Mouse (Mus musculus): ENCODE measurements around the gene Tirap.

Tirap gene

GRCm38 (mm10) chr9:35199772-35200471 lies at the start of gene Tirap, which contains the start of gene Srpr:
Gene Tirap (minus strand): TSS chr9:35200291.
Gene Srpr (plus strand): TSS chr9:35200175.
- WGBS, result under 1% methylated on average over 42 of the region's 44 CpGs

DNA sequence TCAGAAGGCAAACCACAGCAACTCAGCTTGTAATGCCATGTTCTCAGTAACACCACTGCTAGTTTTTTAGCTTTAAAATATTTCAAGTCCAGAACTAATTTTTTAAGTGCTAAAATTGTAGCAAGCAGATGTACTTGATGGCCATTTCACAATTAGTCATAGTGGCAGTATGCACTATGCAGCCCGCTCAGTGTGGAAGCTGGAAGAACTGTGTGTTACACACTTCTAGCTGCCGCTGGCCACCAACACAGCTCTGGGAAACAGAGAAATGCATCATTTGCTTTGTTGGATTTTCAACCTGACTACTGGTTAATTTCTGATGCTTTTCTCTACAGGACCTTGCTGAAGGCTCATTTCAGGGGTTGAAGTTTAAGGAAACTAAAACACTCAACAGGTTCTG lies 47.3 kb upstream of the Tirap start:
- WGBS, result 70% methylated on average over 2 of the region's 2 CpGs

DNA sequence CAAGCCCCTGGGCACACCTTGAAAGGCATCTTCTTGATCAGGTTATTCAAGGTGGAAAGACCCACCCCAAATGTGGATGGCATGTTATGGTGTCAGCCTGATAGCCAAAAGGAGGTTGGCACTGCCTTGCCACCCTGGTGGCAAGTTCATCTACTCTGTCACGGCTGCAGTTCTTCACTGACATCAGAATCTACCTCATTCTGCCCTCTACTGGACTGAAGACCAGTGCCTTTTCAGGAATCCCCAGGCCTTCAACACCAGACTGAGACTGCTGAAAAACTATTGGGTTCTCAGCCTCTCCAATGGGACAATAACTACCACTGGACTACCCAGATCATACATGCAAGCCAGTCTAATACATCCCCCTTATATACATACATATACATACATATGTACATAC lies 39.6 kb upstream of the Tirap start:
- WGBS, result 79% methylated on average over 1 of the region's 1 CpGs

DNA sequence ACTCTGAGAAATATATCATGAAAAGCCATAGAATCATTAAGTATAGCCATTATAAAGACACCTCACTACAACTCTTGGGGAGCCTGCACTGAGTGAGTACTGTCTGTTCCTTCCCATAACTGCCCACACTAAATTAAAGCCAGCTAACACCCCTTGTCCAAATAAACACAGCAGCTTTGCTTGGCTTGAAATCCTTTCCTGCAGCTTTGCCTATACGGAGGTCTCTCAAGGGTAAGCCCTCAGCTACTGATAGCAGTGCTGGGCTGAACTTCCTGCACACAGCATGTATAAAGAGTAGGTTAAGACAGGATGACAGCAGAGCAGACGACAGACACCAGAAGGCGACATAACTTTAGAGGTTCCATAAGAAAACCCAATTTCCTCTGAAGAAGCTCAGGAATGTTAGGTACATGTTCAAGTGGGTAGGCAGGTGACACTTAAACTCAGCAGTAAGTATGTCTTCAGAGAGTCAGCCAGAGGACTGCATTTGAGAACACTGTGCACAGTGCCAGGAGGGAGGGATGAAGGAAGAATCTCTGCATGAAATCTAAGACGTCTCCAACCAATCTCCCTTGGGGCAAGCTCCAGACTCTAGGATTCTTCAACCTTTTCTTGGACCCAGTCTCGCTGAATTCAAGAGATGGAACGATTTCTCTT lies 39.0 kb upstream of the Tirap start:
- WGBS, result 66% methylated on average over 6 of the region's 6 CpGs

GRCm38 (mm10) chr9:35238371-35238770 lies 38.3 kb upstream of the Tirap start:
- WGBS, result 84% methylated on average over 1 of the region's 1 CpGs

DNA sequence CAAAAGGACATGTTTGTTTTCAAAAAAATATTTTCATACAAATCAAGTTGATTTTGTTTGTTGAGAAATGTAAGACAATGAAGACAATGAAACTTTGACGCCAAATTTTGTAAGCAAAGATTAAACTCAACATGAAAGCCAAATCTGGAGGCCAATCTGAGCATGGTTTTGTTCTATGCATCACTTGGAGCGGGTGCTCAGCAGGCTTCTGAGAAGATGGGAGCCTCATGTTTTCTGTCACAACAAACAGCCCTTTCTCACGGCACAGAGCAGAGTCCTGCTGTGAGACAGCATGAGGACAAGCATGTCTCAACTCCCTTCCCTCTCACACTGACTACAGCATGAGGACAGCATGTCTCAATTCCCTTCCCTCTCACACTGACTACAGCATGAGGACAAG lies 35.9 kb upstream of the Tirap start:
- WGBS, result 49% methylated on average over 3 of the region's 3 CpGs

GRCm38 (mm10) chr9:35228671-35229070 lies 28.6 kb upstream of the Tirap start:
- WGBS, result 93% methylated on average over 3 of the region's 3 CpGs

- 96% methylated on average over 3 of the region's 3 CpGs for WGBS
Measured at GRCm38 (mm10) chr9:35223466-35223865, 23.4 kb upstream of the Tirap start.

DNA sequence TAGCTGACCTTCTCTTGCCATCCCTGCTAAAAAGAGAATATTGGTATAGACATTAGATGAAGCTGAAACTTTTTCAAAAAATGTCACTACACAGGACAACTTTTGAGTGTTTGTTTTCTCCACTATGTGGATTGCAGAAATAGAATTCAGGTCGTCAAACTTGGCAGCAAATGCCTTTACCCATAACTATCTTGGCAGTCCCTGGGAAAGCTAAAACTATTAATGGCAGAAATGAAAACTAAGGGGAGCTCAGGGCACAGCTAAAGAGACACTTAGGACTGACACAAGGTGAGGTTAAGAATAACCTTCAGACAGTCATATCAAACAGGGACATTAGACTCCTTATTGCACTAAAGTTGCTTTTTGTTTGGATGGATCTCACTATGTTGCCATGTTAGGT lies 17.9 kb upstream of the Tirap start:
- WGBS, result 37% methylated on average over 1 of the region's 1 CpGs

DNA sequence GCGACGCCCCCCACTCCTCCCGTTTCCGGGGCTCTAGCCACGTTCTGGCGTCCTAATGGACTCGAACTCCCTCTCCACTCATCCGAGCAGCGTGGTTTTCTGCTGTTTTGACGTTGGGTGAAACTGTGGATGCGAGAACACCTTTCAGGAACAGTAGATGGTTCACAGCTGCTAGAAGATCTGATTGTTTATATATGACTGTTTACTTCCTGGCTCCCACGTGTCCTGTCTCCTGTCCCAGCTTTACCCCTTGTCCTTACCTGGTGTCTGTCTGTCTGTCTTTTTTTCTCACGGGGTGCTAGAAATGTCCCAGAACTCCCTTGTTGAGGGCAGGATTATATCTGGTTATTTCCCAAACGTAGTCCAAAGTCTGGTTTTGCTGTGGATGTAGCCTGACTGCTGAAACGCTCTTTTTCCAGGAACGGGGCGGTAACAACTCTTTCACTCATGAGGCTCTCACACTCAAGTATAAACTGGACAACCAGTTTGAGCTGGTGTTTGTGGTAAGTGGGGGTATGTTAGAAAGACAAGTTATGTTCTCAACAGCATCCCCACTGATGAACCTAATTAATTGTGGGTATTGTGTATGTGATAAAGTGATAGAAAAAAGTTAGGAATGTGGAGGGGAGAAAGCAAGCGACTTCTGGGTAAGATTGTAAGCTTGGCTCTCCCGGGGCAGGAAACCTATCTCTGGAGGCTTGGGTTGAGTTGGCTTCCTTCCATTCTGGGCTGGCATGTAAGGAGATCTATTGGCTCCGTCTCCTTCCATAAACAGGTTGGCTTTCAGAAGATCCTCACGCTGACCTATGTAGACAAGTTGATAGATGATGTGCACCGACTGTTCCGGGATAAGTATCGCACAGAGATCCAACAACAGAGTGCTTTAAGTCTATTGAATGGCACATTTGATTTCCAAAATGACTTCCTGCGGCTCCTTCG lies 11.8 kb upstream of the Tirap start:
- 29% methylated on average over 26 of the region's 26 CpGs for WGBS

DNA sequence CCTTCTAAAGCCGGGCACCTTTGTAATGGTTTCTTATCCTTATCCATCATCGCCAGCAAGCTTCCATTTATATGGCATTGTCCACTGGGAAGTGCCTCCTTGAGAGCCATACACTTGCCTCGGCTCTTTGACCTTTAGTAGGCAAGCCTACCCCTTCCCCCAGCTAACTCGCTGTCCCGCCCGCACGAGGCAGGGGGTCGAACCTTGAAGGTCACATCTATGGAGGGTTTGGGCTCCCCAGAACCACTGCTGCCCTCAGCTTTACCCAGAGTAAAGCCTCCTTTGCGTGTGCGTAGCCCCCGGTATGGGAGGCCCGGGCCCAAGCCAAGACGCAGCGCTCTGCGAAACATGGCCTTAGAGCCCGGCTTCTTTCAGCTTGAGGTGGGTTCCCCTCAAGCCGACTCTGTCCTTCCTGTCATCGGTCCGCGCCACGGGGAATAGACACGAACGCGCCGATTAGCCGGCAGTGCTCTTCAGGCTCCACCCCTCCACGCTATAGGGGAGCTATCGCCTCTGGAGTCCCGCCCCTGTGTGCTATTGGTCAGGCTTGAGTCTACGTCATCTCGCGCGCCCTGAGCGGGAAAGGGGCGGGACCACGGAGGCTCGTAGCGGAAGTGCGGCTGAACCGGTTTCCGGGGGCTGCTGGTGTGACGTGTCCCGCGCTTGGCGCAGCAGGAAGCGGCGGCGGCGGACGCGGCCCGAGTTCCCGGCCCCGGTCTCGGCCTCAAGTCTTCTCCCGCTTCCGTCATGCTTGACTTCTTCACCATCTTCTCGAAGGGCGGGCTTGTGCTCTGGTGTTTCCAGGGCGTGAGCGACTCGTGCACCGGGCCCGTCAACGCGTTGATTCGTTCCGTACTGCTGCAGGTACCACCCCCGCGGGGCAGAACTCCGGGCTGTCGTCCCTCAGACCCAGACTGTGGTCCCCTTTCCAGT lies 10.7 kb upstream of the Tirap start, which contains the start of gene Foxred1:
Foxred1 (minus strand) TSS at position 514 of the 933 bp plus-strand sequence.
- WGBS, result under 1% methylated on average over 72 of the region's 72 CpGs

GRCm38 (mm10) chr9:35204421-35204820 lies 4.3 kb upstream of the Tirap start:
- 90% methylated on average over 2 of the region's 2 CpGs for WGBS

GRCm38 (mm10) chr9:35203536-35203935 lies 3.4 kb upstream of the Tirap start:
- WGBS, result 55% methylated on average over 3 of the region's 3 CpGs

- 50% methylated on average over 9 of the region's 9 CpGs for WGBS
Measured at GRCm38 (mm10) chr9:35200529-35201060, 504 bp upstream of the Tirap start.

GRCm38 (mm10) chr9:35198945-35199771 lies 933 bp downstream of the Tirap start:
- WGBS, result 38% methylated on average over 18 of the region's 18 CpGs

- WGBS, result 81% methylated on average over 10 of the region's 10 CpGs
Measured at GRCm38 (mm10) chr9:35198351-35198750, 1.7 kb downstream of the Tirap start.

DNA sequence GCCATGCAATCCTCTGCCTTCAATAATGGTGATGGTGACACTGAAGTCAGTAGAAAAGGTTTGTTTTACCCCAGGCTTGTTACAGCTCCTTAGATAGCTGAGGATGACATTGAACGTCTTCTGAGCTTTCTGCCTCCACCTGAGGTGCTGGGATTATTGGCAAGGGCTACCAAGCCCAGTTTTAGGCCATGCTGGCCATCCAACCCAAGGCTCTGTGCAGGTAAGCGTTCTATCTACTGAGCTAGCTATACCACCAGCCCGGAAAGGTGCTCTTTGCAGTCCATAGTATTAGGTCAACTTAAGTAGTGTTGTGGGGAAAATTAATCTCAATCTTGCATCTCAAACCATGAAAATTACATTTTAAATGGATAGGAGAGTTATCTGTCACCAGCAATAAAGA lies 2.5 kb downstream of the Tirap start:
- WGBS, result 93% methylated on average over 3 of the region's 3 CpGs

DNA sequence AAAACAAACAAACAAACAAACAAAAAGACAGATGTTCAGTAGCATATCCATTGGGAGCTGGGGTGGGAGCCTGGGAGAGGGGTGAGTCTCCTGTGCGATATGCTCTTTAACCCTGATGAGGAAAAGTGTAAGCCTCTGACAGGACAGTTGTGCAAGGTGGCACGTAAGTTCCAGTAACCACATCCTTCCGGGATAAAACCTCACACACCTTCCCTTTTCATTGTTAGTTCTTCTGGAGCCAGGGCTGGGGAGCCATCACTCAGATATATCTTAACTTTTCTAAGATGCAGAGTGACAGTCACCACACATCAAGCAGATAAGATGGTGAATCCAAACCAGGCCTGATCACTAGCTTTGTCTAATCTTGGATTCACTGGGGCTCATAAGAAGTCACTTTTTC lies 6.0 kb downstream of the Tirap start:
- 96% methylated on average over 3 of the region's 3 CpGs for WGBS

DNA sequence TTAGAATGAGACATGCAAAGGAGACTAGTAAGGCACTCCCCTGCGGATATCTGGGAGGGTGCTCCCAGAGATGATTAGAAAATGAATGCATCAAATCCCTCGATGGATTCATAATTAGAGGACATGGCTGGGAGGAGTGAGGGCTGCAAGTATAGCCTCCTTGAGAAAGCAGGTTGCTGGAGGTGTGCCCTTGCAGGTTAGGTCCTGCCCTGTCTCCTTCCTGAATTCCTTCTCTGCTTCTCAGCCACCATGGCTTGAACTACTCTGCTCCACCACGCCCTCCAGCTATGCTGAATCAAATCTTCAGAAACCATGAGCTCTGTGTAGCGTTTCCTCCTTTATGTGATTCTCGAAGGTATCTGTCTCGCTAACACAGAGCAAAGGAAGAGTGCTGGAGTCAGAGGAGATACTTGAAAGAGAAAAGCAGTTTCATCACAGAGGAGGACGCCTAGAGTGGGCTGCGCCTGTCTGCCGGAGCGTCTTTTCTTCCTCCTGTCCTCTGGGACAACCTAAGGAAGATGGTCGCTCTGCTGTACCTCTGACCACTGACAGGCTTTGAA lies 7.0 kb downstream of the Tirap start:
- 89% methylated on average over 11 of the region's 11 CpGs for WGBS

DNA sequence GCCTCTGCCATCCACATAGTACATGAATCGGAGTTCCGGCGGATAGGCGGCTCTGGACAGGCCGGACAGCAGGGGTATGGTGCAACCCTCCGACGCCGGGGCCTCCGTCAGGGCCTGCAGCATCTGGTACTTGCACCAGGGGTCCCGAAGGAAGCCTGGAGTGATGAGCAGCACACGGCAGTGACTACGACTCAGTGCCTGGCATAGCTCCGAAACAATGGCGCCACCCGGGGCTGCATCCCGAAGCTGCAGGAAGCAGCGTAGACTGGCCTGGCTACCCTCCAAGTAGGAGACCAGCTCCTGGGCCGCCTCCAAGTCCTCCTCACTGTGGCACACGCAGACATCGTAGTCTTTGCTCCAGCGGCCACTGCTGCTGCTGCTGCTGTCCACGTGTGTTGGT lies 11.4 kb downstream of the Tirap start:
- WGBS, result 35% methylated on average over 22 of the region's 22 CpGs
